Mouse (Mus musculus) urinary bladder, postnatal 4 days (tissue): ENCODE measurements around the gene Ufc1.
A peak's percentile ranks its signal among the peaks of the same experiment; 100 is the strongest.

Experiments
- DNase-seq, 2 experiments: peaks; one replicate each; pipeline ENCODE4 v3.0.0; 2021 to 2022; ENCODE audit warnings: low spot score in 2 of 2

Ufc1 gene

GRCm38 (mm10) chr1:171287136-171288081 lies 7.4 kb downstream of the Ufc1 start, which contains the start of gene Usp21:
TSS of gene Usp21 (minus strand) at chr1:171287991.
- DNase-seq, result peak; percentile 94 to 95

- no peak for DNase-seq
Observed at GRCm38 (mm10) chr1:171286517-171286916, 8.3 kb downstream of the Ufc1 start.

DNA sequence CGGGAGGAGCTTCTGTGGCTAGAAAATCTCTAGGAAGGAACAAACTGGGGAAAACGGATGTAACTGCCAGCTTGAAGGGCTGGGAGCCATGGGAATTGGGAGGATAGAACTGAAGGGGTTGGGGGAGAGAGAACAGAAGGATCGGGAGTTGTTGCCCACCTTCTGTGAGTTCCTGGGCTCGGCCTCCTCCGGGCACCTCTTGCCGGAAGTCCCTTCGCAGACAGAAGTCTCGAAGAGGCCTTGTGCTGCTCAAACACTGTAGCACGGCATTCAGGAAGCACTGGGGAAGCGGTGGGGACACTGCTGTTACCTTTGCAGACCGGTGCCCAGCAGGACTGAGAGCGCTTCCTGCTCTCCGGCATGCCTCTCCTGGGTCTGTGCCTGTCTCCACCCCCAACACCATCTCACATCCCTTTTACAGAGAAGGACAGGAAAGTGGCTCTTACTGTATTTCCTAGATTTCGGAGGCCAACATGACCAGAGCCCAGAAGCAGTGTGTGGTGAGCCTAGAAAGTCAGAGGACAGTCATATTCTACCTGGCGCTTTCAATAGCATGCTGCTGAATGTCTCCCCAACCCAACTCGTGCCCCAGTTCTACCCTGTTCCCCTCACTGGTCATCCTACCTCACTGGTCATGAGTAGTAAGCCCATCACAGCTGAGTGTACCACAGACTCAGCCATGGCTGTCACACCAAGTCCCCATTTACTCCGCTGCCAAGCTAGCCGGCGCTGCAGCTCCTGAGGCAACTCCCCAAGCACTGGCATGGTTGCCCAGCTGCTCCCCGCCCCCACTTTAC lies 9.5 kb downstream of the Ufc1 start:
- no peak for DNase-seq

DNA sequence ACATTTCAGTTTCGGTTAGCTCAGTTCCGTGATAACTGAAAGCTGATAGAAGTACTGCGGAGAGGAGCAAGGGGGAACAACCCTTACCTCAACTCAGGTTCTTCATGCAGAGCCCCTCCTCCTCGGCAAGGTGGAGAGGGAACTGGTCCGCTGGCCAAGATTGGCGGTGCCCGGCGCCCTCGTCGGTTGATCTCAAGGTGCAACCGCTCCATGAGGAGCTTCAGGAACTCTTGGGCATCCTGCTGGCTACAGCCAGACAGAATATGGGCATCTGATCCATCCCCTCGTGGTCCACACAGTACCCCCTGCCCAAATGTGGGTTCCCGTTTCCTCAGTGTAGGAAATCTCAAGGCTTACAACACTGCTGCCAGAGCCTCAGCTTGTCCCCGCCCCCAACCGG lies 10.3 kb downstream of the Ufc1 start:
- no peak for DNase-seq

GRCm38 (mm10) chr1:171283188-171284160 lies 11.3 kb downstream of the Ufc1 start:
- DNase-seq, result no peak

DNA sequence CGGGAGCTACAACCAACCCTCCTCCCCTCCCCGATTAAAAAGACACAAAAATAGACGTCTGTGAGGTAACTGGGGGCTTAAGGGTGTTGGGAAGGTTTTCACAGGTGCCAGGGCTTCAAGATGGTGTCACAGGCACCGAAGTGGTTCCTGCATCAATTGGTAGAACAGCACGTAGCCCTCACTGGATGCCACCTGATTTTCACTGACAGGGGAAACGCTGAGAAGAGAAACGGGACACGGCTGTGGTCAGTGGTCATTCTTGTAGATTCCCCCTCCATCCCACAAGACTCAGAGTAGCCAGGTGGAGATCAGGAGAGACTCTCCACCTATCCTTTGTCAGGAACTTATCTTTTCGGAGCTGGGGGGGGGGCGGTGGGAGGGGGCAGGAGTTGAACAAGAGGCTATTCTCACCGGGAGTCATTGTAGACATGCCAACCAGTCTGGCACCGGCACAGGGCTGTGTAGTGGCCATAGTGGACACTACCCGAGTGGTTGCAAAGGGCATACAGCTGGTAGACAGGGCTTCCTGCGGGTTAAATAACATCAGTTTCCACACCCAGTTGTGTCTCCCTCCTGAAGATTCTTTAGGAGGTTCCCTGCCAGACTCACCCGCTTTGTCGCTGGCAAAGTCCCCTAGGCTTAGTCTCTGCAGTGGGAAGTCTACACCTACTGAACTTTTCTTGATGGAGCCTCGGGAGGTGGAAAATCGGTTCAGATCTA lies 12.6 kb downstream of the Ufc1 start:
- DNase-seq, result no peak

DNA sequence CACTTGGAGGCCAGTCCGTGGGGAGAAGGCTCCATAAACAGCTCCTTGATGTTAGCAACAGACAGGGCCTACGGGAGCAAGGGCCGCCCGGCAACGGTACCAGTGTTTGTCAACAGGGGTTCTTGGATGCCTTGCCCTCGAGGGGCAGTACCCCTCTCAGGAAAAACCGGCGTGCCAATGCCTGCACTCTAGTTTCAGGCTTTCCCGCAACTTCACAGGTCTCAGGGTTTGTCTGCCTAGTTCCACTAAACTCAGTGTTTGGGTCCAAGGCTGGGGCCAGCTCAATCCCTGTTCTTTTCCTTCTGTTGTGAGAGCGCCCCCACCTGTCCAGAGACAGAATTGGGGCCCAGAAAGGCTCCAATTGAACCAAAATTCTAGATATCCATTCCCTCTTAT lies 13.3 kb downstream of the Ufc1 start:
- peak; percentile 69 to 84 for DNase-seq

GRCm38 (mm10) chr1:171280916-171281527 lies 13.8 kb downstream of the Ufc1 start, which contains the start of gene Ppox:
TSS of gene Ppox (minus strand) at chr1:171281186.
- peak; percentile 89 for DNase-seq

- no peak for DNase-seq
Observed at GRCm38 (mm10) chr1:171280250-171280915, 14.4 kb downstream of the Ufc1 start.

DNA sequence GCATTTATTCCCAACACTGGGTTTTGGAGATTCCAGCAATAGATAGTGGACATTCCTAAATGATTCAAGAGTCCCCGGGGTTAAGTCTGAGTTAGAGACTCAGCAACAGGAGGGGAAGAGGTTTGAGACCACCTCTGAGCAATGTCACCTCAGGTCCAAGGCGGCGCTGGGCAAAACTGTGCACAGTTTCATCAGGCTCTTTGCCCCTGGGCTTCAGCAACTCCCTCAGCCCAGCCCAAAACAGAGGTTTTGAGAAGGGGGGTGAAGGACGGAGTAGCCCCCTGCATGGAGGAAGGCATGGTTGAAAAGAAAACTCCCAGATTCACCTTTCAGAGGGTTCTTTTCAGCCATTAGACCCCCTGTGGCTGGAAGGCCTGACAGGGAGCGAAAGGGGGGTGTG lies 15.1 kb downstream of the Ufc1 start:
- no peak for DNase-seq

GRCm38 (mm10) chr1:171279012-171279705 lies 15.7 kb downstream of the Ufc1 start:
- DNase-seq, result no peak

- DNase-seq, result no peak
Observed at GRCm38 (mm10) chr1:171278436-171278835, 16.4 kb downstream of the Ufc1 start.

DNA sequence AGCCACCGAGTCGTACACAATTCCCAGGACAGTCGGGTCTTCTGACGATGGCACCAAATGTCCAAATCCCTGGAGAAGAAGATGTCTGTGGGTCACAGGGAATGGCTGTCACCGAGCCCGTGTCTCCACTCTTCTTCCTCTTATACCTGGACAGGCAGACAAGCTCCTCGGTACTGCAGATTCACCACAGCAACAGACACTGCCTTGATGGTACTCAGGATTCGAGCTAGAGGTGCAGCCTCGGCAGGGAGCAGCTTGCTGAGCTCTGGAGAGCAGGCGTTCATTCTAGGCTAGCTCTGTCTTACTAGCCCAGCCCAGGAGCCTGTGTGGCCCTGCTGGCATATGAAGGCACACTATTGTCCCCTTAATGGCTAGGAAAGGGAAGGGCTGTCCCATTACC lies 17.1 kb downstream of the Ufc1 start:
- no peak for DNase-seq

DNA sequence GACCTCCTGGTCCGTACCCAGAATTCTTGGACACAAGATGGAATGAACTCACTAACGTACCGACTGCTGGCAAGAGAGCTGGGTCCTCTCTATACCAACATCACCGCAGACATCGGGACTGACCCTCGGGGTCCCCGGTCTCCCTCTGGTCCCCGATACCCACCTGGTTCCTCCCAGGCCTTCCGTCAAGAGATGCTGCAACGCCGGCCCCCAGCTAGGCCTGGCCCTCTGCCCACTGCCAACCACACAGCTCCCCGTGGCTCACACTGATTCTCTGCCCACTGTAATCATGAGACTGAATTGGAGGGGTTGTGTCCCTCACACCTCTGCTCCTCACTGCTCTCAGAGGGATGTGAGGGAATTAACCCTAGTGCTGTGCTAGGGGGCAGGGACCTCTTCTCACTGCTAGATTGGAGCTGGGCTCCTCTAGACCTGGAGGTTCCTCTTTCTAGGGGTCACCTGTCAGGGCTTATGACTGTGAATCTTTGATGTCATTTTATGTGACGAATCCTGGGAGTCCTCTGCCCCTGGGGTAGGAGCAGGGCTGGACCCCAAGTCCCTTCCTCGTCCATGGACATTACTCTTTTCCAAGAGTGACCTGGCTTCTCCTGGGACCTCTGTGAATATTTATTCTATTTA lies 18.6 kb downstream of the Ufc1 start:
- no peak for DNase-seq

DNA sequence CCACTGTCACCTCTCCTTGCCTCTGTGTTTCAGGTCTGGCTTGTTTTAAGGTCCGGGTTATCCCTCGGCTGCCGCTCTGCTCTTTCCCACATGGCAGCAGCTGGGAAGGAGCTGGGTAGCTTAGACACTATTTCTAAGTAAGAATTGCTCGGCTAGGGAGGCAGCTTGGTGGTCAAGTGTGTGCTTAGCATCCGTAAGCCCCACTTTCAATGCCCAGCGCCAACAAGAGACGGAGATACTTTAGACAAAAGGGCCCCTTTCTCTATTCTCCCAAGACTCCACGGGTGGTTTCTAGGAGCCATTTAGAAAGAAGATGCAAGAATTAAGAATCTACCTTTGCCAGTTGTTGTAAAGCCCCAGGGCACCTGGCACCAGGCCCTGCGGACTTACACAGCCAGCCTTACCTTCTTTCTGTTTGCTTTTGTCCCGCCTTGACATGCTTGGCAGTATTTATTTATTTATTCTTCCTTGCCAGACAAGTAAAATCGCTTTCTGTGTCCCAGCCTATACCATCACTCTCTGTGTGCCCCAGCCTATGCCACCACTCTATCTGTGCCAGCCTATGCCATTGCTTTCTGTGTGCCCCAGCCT lies 19.6 kb downstream of the Ufc1 start:
- DNase-seq, result no peak

DNA sequence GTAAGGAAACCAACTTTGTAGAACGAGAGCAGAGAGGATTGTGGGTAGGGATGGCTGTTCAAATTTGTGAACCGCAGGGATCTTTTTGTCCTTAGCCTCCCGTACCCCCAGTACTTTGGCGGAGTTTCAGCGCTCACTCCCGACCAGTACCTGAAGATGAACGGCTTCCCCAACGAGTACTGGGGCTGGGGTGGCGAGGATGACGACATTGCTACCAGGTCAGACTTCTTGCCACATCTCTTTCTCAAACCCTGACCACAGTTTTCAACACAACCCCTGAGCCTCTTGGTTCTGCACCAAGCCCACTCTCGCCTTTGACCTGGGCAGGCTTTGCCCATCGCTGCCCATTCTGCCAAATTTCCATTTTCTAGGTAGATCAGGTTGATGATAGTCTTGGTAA lies 20.7 kb downstream of the Ufc1 start:
- DNase-seq, result no peak

DNA sequence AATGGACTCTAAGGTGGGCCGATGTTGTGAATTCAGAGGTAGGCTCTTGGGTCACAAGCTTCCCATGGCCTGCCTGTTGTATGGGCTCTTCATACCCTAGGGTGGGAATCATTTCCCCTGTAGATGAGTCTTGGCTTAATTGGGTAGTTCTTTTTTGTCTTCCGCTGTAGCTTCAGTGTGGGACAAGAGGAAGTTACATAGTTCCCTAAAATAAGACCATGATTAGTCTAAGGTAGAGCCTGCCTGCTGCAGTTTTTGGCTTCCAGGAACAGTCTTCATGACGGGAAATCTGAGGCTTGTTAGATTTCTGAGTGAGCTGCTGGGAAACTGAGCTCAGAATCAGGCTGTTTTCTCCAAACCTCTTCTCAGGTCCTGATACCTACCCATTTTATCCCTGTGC lies 22.7 kb downstream of the Ufc1 start:
- no peak for DNase-seq

- no peak for DNase-seq
Observed at GRCm38 (mm10) chr1:171271622-171272021, 23.2 kb downstream of the Ufc1 start.
